Mouse (Mus musculus) CH12.LX (cell line): ENCODE data around the gene Aga. TPM values are rescaled to one million over a fixed set of nuclear protein-coding genes. Genes with fewer than 3 reads are reported as not detected.
"Not testable (repeated sequence)": the region's sequence is repeated elsewhere in the genome, so short reads cannot be mapped to it uniquely, and the experiment has no call there.

Source experiments
- DNase-seq: peaks from one replicate; pipeline ENCODE4 v3.0.0-alpha.2; 2013; ENCODE audit errors: extremely low read depth
- H3K27ac ChIP-seq: 2 replicates; pipeline ENCODE4 v1.5.1; 2012; ENCODE audit warnings: low read depth, mild to moderate bottlenecking, control low read depth, moderate library complexity; ENCODE audit not compliant: insufficient read depth
- H3K27me3 ChIP-seq: replicated peaks from 2 replicates; pipeline ENCODE3; 2012; ENCODE audit warnings: inconsistent platforms
- H3K36me3 ChIP-seq, 2 experiments: replicated peaks in 1 of 2; 2 replicates each; pipeline versions ENCODE3 to v1.6.1; 2012; ENCODE audit warnings: inconsistent platforms in 1 of 2, low read length in 1 of 2, mild to moderate bottlenecking in 1 of 2, mixed read lengths in 1 of 2, moderate library complexity in 1 of 2; ENCODE audit not compliant: control insufficient read depth in 1 of 2, insufficient read depth in 1 of 2
- H3K4me1 ChIP-seq, 2 experiments: 2 replicates each; pipeline ENCODE4 v1.6.1; 2012; ENCODE audit warnings: inconsistent platforms in 1 of 2, moderate library complexity in 1 of 2; ENCODE audit not compliant: insufficient read depth in 2 of 2, control insufficient read depth in 1 of 2
- H3K4me2 ChIP-seq: 2 replicates; pipeline ENCODE4 v1.6.1; 2012; ENCODE audit warnings: low read depth, mild to moderate bottlenecking, control low read depth; ENCODE audit not compliant: poor library complexity, insufficient read depth, severe bottlenecking
- H3K4me3 ChIP-seq, 3 experiments: fragments of 150-350 bp in 1 of 3; sonication (generic) in 1 of 3; replicated peaks in 1 of 3; 2 replicates each; pipeline versions ENCODE3 to v1.5.1; 2011 to 2012; ENCODE audit warnings: low read depth in 2 of 3, low read length in 2 of 3, mild to moderate bottlenecking in 2 of 3, moderate library complexity in 2 of 3, control low read depth in 1 of 3, improper control_type of control experiment in 1 of 3, inconsistent platforms in 1 of 3, mixed read lengths in 1 of 3; ENCODE audit not compliant: poor library complexity in 1 of 3
- H3K79me2 ChIP-seq: replicated peaks from 2 replicates; pipeline ENCODE4 v1.6.1; 2012; ENCODE audit warnings: mild to moderate bottlenecking, moderate library complexity; ENCODE audit not compliant: control insufficient read depth, poor library complexity, insufficient read depth, severe bottlenecking; ENCODE audit errors: extremely low read depth
- H3K9ac ChIP-seq: 2 replicates; pipeline ENCODE4 v1.6.1; 2012; ENCODE audit warnings: low read depth, mild to moderate bottlenecking, control low read depth, moderate library complexity; ENCODE audit not compliant: insufficient read depth
- H3K9me3 ChIP-seq: replicated peaks from 2 replicates; pipeline ENCODE3; 2012; ENCODE audit warnings: low read length, inconsistent platforms, mixed read lengths
- BHLHE40 ChIP-seq: IDR thresholded peaks from 2 replicates; pipeline ENCODE4 v1.6.1; 2011; ENCODE audit warnings: mild to moderate bottlenecking, low read depth, low read length, improper control_type of control experiment
- CHD2 ChIP-seq: IDR thresholded peaks from 2 replicates; pipeline ENCODE4 v1.6.1; 2011; ENCODE audit warnings: low read length, improper control_type of control experiment
- CTCF ChIP-seq, 2 experiments: IDR thresholded peaks in 1 of 2; conservative IDR thresholded peaks in 1 of 2; 2 replicates each; pipeline ENCODE4 v1.5.1; 2011 to 2012; ENCODE audit warnings: low read depth in 2 of 2, low read length in 2 of 2, improper control_type of control experiment in 1 of 2, inconsistent platforms in 1 of 2, mild to moderate bottlenecking in 1 of 2, moderate library complexity in 1 of 2
- ETS1 ChIP-seq: conservative IDR thresholded peaks from 2 replicates; pipeline ENCODE4 v1.6.1; 2012; ENCODE audit warnings: low read depth, mild to moderate bottlenecking, inconsistent platforms, low read length, improper control_type of control experiment, moderate library complexity
- GABPA ChIP-seq: IDR thresholded peaks from 2 replicates; pipeline ENCODE4 v1.6.1; 2012; ENCODE audit warnings: low read depth, low read length, improper control_type of control experiment, inconsistent platforms; ENCODE audit not compliant: insufficient replicate concordance
- IRF4 ChIP-seq: IDR thresholded peaks from 2 replicates; pipeline ENCODE4 v1.6.1; 2014; ENCODE audit warnings: low read depth, mild to moderate bottlenecking, inconsistent platforms, low read length, improper control_type of control experiment
- MEF2A ChIP-seq: IDR thresholded peaks from 2 replicates; pipeline ENCODE4 v1.6.1; 2014; ENCODE audit warnings: low read depth, mild to moderate bottlenecking, inconsistent platforms, low read length, improper control_type of control experiment, borderline replicate concordance
- PAX5 ChIP-seq: IDR thresholded peaks from 2 replicates; pipeline ENCODE4 v1.6.1; 2012; ENCODE audit warnings: low read length, inconsistent platforms, mixed read lengths
- POLR2A ChIP-seq: IDR thresholded peaks from 2 replicates; pipeline ENCODE4 v1.6.1; 2011; ENCODE audit warnings: low read depth, mild to moderate bottlenecking, improper control_type of control experiment, low read length
- POLR2AphosphoS2 ChIP-seq: IDR thresholded peaks from 2 replicates; pipeline ENCODE4 v1.6.1; 2011; ENCODE audit warnings: low read depth, low read length, improper control_type of control experiment
- RAD21 ChIP-seq: IDR thresholded peaks from 2 replicates; pipeline ENCODE4 v1.6.1; 2011; ENCODE audit warnings: low read depth, mild to moderate bottlenecking, low read length, improper control_type of control experiment, moderate library complexity
- RCOR1 ChIP-seq: conservative IDR thresholded peaks from 2 replicates; pipeline ENCODE4 v1.6.1; 2012; ENCODE audit warnings: low read depth, mild to moderate bottlenecking, inconsistent platforms, low read length, improper control_type of control experiment
- SMC3 ChIP-seq: IDR thresholded peaks from 2 replicates; pipeline ENCODE4 v1.6.1; 2011; ENCODE audit warnings: low read depth, low read length, improper control_type of control experiment
- TBP ChIP-seq: conservative IDR thresholded peaks from 2 replicates; pipeline ENCODE4 v1.6.1; 2011; ENCODE audit warnings: low read depth, low read length, improper control_type of control experiment
- UBTF ChIP-seq: IDR thresholded peaks from 2 replicates; pipeline ENCODE4 v1.6.1; 2012; ENCODE audit warnings: low read depth, mild to moderate bottlenecking, inconsistent platforms, low read length, improper control_type of control experiment, moderate library complexity
- USF2 ChIP-seq: conservative IDR thresholded peaks from 2 replicates; pipeline ENCODE4 v1.6.1; 2011; ENCODE audit warnings: low read depth, low read length, improper control_type of control experiment
- ZC3H11A ChIP-seq: IDR thresholded peaks from 2 replicates; pipeline ENCODE4 v1.6.1; 2012; ENCODE audit warnings: low read depth, mild to moderate bottlenecking, inconsistent platforms, low read length, improper control_type of control experiment
- ZKSCAN1 ChIP-seq: IDR thresholded peaks from 2 replicates; pipeline ENCODE4 v1.6.1; 2012; ENCODE audit warnings: low read depth, inconsistent platforms, low read length, improper control_type of control experiment, borderline replicate concordance
- ZNF384 ChIP-seq: IDR thresholded peaks from 2 replicates; pipeline ENCODE4 v1.6.1; 2012; ENCODE audit warnings: low read depth, low read length, improper control_type of control experiment, inconsistent platforms
- dilution Hi-C: fragments of 300-500 bp; cut with MboI; formaldehyde crosslinking; loops from 2 replicates; pipeline ENCODE4 v1.14.3; 2020; ENCODE audit warnings: low sequenced_read_pairs; ENCODE audit not compliant: extremely low pct_unique_long_range_greater_than_20kb, extremely low pct_ligation_motif_present
- in situ Hi-C: fragments of 300-500 bp; cut with MboI; formaldehyde crosslinking; loops from 3 replicates; pipeline ENCODE4 v1.14.3; 2019; ENCODE audit warnings: low sequenced_read_pairs, low pct_ligation_motif_present, low pct_unique_long_range_greater_than_20kb, mixed read lengths
- polyA plus RNA-seq: library from polyadenylated mRNA; unstranded; fragments of >175 nt; gene quantifications from 2 replicates; pipeline ENCODE4 v1.2.1, GENCODE M21; 2012; ENCODE audit warnings: low read depth; ENCODE audit not compliant: insufficient read length
- total RNA-seq, 2 experiments: library from RNA; depleted of rRNA; stranded (reverse); fragments of 300-350 nt in 1 of 2; fragments of >200 nt in 1 of 2; gene quantifications; 2 replicates each; pipeline ENCODE4 v1.2.3; 2012 to 2014

The Aga gene
- total and polyA plus RNA-seq, 3 experiments = 30.9 to 38.7 (median 36.5) TPM

GRCm38 (mm10) chr8:53496885-53497326, 14.6 kb upstream of the Aga start:
- TF ChIP-seq ZKSCAN1 = no peak
- no peak for TF ChIP-seq PAX5
- TF ChIP-seq UBTF = no peak
- no peak for TF ChIP-seq RCOR1
- TF ChIP-seq RAD21 = no peak
- TF ChIP-seq GABPA = no peak
- no peak for TF ChIP-seq SMC3
- TF ChIP-seq USF2 = no peak
- TF ChIP-seq CTCF (conservative IDR thresholded peaks at IDR 0.05 in 1 of 2, IDR thresholded peaks at IDR 0.05 in 1 of 2; ENCODE audit: low read depth in 2 of 2, low read length in 2 of 2) = no peak
- TF ChIP-seq MEF2A = no peak
- TF ChIP-seq ZC3H11A = no peak
- TF ChIP-seq ETS1 = no peak
- no peak for TF ChIP-seq TBP
- no peak for TF ChIP-seq POLR2AphosphoS2
- no peak for TF ChIP-seq CHD2
- no peak for TF ChIP-seq POLR2A
- TF ChIP-seq ZNF384 = no peak
- no peak for TF ChIP-seq IRF4
- no peak for TF ChIP-seq BHLHE40
- TF ChIP-seq, all 38 proteins: peak for 0
- Histone ChIP-seq H3K27me3 (no peaks in the 10 kb centered on the region), H3K9ac (no peak overlapping the region), H3K79me2 (no peaks in the 10 kb centered on the region), H3K4me2 (no peak overlapping the region), H3K4me1 (no peaks in the 10 kb centered on the region), H3K36me3 (no peaks in the 10 kb centered on the region), H3K9me3 (no peaks in the 10 kb centered on the region), H3K27ac (no peak overlapping the region), H3K4me3 (no peak overlapping the region)
- in situ Hi-C loops = no loop called here
- DNase-seq = no peak
- dilution Hi-C loops = no loop called here

- H3K9ac ChIP-seq, H3K27me3 ChIP-seq, H3K4me2 ChIP-seq, dilution Hi-C loops, in situ Hi-C loops, H3K9me3 ChIP-seq, H3K4me1 ChIP-seq, H3K79me2 ChIP-seq, H3K27ac ChIP-seq, H3K36me3 ChIP-seq, H3K4me3 ChIP-seq, DNase-seq: not testable (repeated sequence)
These were observed 26.5 kb downstream of the Aga start for GRCm38 (mm10) chr8:53538049-53538448.
